Mouse (Mus musculus) embryonic fibroblast, embryonic 13.5 days (primary cell): Measurements from ENCODE around the gene Gm9747.

Source experiments
- CTCF ChIP-seq: IDR thresholded peaks from 2 replicates; pipeline ENCODE4 v1.5.1; 2011; ENCODE audit warnings: mild to moderate bottlenecking, control low read depth, low read length, moderate library complexity, borderline replicate concordance; ENCODE audit not compliant: insufficient read depth
- POLR2A ChIP-seq: IDR thresholded peaks from 2 replicates; pipeline ENCODE4 v1.6.1; 2011; ENCODE audit warnings: low read depth, mild to moderate bottlenecking, control low read depth, low read length, moderate library complexity

DNA sequence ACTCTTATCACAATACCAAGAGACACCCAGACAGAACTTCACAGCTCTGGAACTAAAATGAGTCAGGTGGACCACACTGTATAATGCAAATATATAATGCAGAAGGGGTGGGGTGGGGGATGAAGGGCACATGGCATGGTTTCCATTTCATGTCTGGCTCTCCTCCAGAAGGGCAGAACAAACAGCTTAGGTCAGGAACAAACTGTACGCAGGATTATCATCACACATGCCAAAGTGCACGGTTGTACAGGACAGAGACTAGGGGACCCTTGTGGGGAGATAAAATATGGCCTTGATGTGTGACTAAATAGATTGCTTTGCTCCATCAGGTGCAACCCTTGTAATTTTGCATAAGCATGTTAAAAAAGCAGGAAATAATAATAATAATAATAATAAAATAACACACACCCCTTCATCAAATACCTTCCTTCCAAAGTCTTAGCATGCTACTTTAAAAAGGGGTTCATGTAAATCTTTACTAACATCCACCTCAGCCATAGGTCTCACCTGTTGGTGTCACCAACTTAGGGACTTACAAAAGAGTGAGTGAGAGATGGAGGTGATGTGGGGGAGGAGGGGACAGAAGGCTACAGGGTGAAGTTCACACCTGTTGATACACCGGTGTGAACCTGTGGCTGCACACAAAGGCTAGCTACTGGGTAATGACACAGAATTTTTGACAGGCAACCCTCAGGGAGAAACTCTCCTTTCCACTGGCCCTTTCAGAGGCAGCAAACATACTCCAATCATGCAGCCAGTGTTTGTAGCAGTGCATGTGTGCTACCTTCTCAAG, 6.7 kb downstream of the Gm9747 start:
- no peak for TF ChIP-seq POLR2A
- TF ChIP-seq CTCF, result no peak
